Comparison of ENCODE assay signal across 8 mouse cellular contexts in the genomic region with DNA sequence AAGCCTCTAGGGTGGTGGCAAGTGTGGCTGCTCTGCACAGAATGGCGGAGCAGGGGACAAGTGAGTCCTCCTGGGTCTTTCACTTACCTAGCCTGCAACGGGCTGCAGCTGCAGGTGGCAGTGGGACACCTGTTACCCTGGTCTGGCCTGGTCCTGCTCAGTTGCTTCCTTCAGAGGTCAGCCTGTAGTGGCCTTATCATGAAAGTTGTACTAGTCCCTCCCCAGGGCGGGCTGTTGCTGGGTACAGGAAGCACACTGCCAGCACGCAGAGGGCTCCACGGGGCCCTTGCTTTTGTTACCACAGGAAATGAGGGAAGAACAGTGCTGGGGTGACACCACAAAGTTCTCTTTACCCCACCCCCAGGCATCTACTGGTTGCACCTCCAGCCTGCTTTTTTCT. TPM values are rescaled to one million over a fixed set of nuclear protein-coding genes. Genes with fewer than 3 reads are reported as not detected.
DNase-seq lines count a peak whose midpoint lies in the region; ATAC-seq and TF ChIP-seq lines count a peak whose summit lies in the region.

A gene (minus strand): TSS at position 279 of the 400 bp plus-strand sequence.

- H3K4me2 ChIP-seq in hindbrain, postnatal 0 days (ENCODE audit: low read depth, low read length), result no peak within 1 kb of the TSS
- no peak within 1 kb of the TSS for H3K4me2 ChIP-seq in hindbrain, embryonic 12.5 days (replicated peaks)
- H3K4me2 ChIP-seq in heart, embryonic 16.5 days (ENCODE audit: low read depth, low read length), result peak within 1 kb of the TSS; percentile 27
- no peak within 1 kb of the TSS; the same call in 1 of the 2 replicates for H3K4me2 ChIP-seq in stomach, postnatal 0 days (replicated peaks; ENCODE audit: low read depth)
- no peak within 1 kb of the TSS for H3K4me2 ChIP-seq in midbrain, embryonic 14.5 days (ENCODE audit: low read length)

- H3K4me1 ChIP-seq in hindbrain, postnatal 0 days (ENCODE audit: insufficient read depth, low read length), result no peaks in the 10 kb centered on the region
- H3K4me1 ChIP-seq in hindbrain, embryonic 12.5 days, result no peaks in the 10 kb centered on the region
- H3K4me1 ChIP-seq in bone marrow, adult 2 months (ENCODE audit: control insufficient read depth, insufficient read depth, low read length), result peaks cover 3% of the 10 kb centered on the region; the same call in 1 of the 2 replicates
- peaks cover 6% of the 10 kb centered on the region; the same call in 1 of the 2 replicates for H3K4me1 ChIP-seq in heart, embryonic 16.5 days (ENCODE audit: control insufficient read depth, insufficient read depth, low read length)
- no peaks in the 10 kb centered on the region for H3K4me1 ChIP-seq in stomach, postnatal 0 days (replicated peaks; ENCODE audit: control insufficient read depth, insufficient read depth)
- H3K4me1 ChIP-seq in midbrain, embryonic 14.5 days (ENCODE audit: control insufficient read depth, insufficient read depth, low read length), result no peaks in the 10 kb centered on the region

- no peaks in the 10 kb centered on the region for H3K27me3 ChIP-seq in hindbrain, postnatal 0 days (ENCODE audit: insufficient read depth, low read length)
- no peaks in the 10 kb centered on the region for H3K27me3 ChIP-seq in hindbrain, embryonic 12.5 days
- H3K27me3 ChIP-seq in heart, embryonic 16.5 days (ENCODE audit: control insufficient read depth, insufficient read depth, low read length), result no peaks in the 10 kb centered on the region
- H3K27me3 ChIP-seq in stomach, postnatal 0 days (ENCODE audit: control insufficient read depth, insufficient read depth, low read length), result no peaks in the 10 kb centered on the region
- no peaks in the 10 kb centered on the region for H3K27me3 ChIP-seq in midbrain, embryonic 14.5 days (ENCODE audit: control insufficient read depth, insufficient read depth, low read length)

- H3K9me3 ChIP-seq in hindbrain, postnatal 0 days (ENCODE audit: low read length), result no peaks in the 10 kb centered on the region
- H3K9me3 ChIP-seq in hindbrain, embryonic 12.5 days (replicated peaks), result no peaks in the 10 kb centered on the region
- H3K9me3 ChIP-seq in heart, embryonic 16.5 days (replicated peaks; ENCODE audit: control insufficient read depth, low read length), result no peaks in the 10 kb centered on the region
- no peaks in the 10 kb centered on the region for H3K9me3 ChIP-seq in stomach, postnatal 0 days (ENCODE audit: control insufficient read depth, low read length)
- H3K9me3 ChIP-seq in midbrain, embryonic 14.5 days (ENCODE audit: control insufficient read depth, low read length), result no peaks in the 10 kb centered on the region

- WGBS in hindbrain, postnatal 0 days, result 89% methylated on average over 5 of the region's 5 CpGs
- 83% methylated on average over 5 of the region's 5 CpGs for WGBS in hindbrain, embryonic 12.5 days
- WGBS in bone marrow, adult 2 months, result under 1% methylated on average over 5 of the region's 5 CpGs
- 58% methylated on average over 5 of the region's 5 CpGs for WGBS in heart, embryonic 16.5 days
- 59% methylated on average over 5 of the region's 5 CpGs for WGBS in stomach, postnatal 0 days
- 90% methylated on average over 5 of the region's 5 CpGs for WGBS in midbrain, embryonic 14.5 days

- peak within 1 kb of the TSS; percentile 15; the same call in 1 of the 2 replicates for H3K27ac ChIP-seq in hindbrain, postnatal 0 days
- H3K27ac ChIP-seq in hindbrain, embryonic 12.5 days, result no peak within 1 kb of the TSS
- peak within 1 kb of the TSS; percentile 94 for H3K27ac ChIP-seq in bone marrow, adult 2 months (ENCODE audit: control insufficient read depth, insufficient read depth, low read depth, low read length, poor library complexity)
- H3K27ac ChIP-seq in heart, embryonic 16.5 days (ENCODE audit: low read length), result peak within 1 kb of the TSS; percentile 65
- H3K27ac ChIP-seq in stomach, postnatal 0 days (replicated peaks), result peak within 1 kb of the TSS; percentile 65; the same call in 1 of the 2 replicates
- no peak within 1 kb of the TSS for H3K27ac ChIP-seq in midbrain, embryonic 14.5 days (replicated peaks; ENCODE audit: low read depth, low read length)

- peaks cover 47% of the 10 kb centered on the region for H3K36me3 ChIP-seq in hindbrain, postnatal 0 days (ENCODE audit: insufficient read depth, low read length)
- peaks cover 70% of the 10 kb centered on the region for H3K36me3 ChIP-seq in hindbrain, embryonic 12.5 days
- peaks cover 37% of the 10 kb centered on the region for H3K36me3 ChIP-seq in heart, embryonic 16.5 days (ENCODE audit: control insufficient read depth, insufficient read depth)
- H3K36me3 ChIP-seq in stomach, postnatal 0 days (ENCODE audit: control insufficient read depth, insufficient read depth, low read length), result peaks cover 16% of the 10 kb centered on the region
- peaks cover 66% of the 10 kb centered on the region for H3K36me3 ChIP-seq in midbrain, embryonic 14.5 days (ENCODE audit: control insufficient read depth, insufficient read depth, low read length)

- no peak within 1 kb of the TSS for H3K9ac ChIP-seq in hindbrain, postnatal 0 days (replicated peaks; ENCODE audit: low read length)
- H3K9ac ChIP-seq in hindbrain, embryonic 12.5 days, result no peak within 1 kb of the TSS
- H3K9ac ChIP-seq in heart, embryonic 16.5 days (ENCODE audit: low read length), result peak within 1 kb of the TSS; percentile 34; the same call in 1 of the 2 replicates
- no peak within 1 kb of the TSS for H3K9ac ChIP-seq in stomach, postnatal 0 days (ENCODE audit: low read length)
- H3K9ac ChIP-seq in midbrain, embryonic 14.5 days (replicated peaks; ENCODE audit: low read length), result no peak within 1 kb of the TSS

- no peak for TF ChIP-seq CTCF in hindbrain, postnatal 0 days (IDR thresholded peaks at IDR 0.05; ENCODE audit: low read depth)
- peak; percentile 13; the same call in 1 of the 2 replicates for TF ChIP-seq CTCF in bone marrow, adult 2 months (IDR thresholded peaks at IDR 0.05; ENCODE audit: control insufficient read depth, insufficient read depth, low read length)
- no peak for TF ChIP-seq CTCF in stomach, postnatal 0 days (IDR thresholded peaks at IDR 0.05; ENCODE audit: low read depth)

- H3K4me3 ChIP-seq in hindbrain, postnatal 0 days (ENCODE audit: low read length), result no peak within 1 kb of the TSS
- no peak within 1 kb of the TSS for H3K4me3 ChIP-seq in hindbrain, embryonic 12.5 days
- H3K4me3 ChIP-seq in bone marrow, adult 2 months (replicated peaks; ENCODE audit: control insufficient read depth, low read depth, low read length), result peak within 1 kb of the TSS; percentile 79
- H3K4me3 ChIP-seq in heart, embryonic 16.5 days (ENCODE audit: low read length), result peak within 1 kb of the TSS; percentile 37
- H3K4me3 ChIP-seq in stomach, postnatal 0 days (ENCODE audit: low read depth, low read length), result no peak within 1 kb of the TSS
- no peak within 1 kb of the TSS for H3K4me3 ChIP-seq in midbrain, embryonic 14.5 days (replicated peaks; ENCODE audit: low read depth, low read length)

- no peak for TF ChIP-seq EP300 in stomach, postnatal 0 days (optimal IDR thresholded peaks at IDR 0.05)

- no peak for ATAC-seq in hindbrain, postnatal 0 days
- no peak for ATAC-seq in hindbrain, embryonic 12.5 days (ENCODE audit: low FRiP score)
- peak; percentile 47 for ATAC-seq in heart, embryonic 16.5 days (replicated peaks; ENCODE audit: extremely low read depth, insufficient read depth, low FRiP score)
- peak; percentile 71 for ATAC-seq in stomach, postnatal 0 days (ENCODE audit: low FRiP score, low TSS enrichment)
- no peak for ATAC-seq in midbrain, embryonic 14.5 days (ENCODE audit: low FRiP score, low TSS enrichment)

- peak; percentile 78 for TF ChIP-seq POLR2A in bone marrow, adult 2 months (IDR thresholded peaks at IDR 0.05; ENCODE audit: borderline replicate concordance, control insufficient read depth, low read depth, low read length)

- no peak for DNase-seq in hindbrain, postnatal 0 days (ENCODE audit: low spot score)
- DNase-seq in lung, postnatal 10 days, result peak; percentile 65
- DNase-seq in stomach, postnatal 0 days (ENCODE audit: low spot score), result peak; percentile 67
- no peak for DNase-seq in cerebellum, adult 9-11 months
- no peak for DNase-seq in midbrain, embryonic 14.5 days

RNA-seq across cellular contexts. Expression of the gene that starts here (rescaled TPM):
- 4.0 and 7.5 TPM in 2 replicates for total RNA-seq in hindbrain, postnatal 0 days (2014; rRNA removed)
- polyA plus RNA-seq in hindbrain, postnatal 0 days (2015; fragmentation: Nextera tagmentation; extraction: Ambion mirVana), result 3.5 and 4.0 TPM in 2 replicates
- polyA plus RNA-seq in hindbrain, embryonic 12.5 days (2016; fragmentation: Nextera tagmentation; extraction: Ambion mirVana), result 6.3 and 6.5 TPM in 2 replicates
- polyA plus RNA-seq in bone marrow, adult 2 months (2011; ENCODE audit: insufficient read depth, insufficient read length, low replicate concordance, missing spikeins), result 149 and 202 TPM in 2 replicates
- 14.3 and 24.7 TPM in 2 replicates for polyA plus RNA-seq in heart, embryonic 16.5 days (2015; fragmentation: Nextera tagmentation; extraction: Ambion mirVana)
- polyA plus RNA-seq in stomach, postnatal 0 days (2015; fragmentation: Nextera tagmentation; extraction: Ambion mirVana), result 7.6 and 8.1 TPM in 2 replicates
- 1.7 and 3.0 TPM in 2 replicates for polyA plus RNA-seq in midbrain, embryonic 14.5 days (2014; fragmentation: Nextera tagmentation; extraction: Ambion mirVana)

Comparison
In these comparisons a context has a peak if more than half of its experiments do, and no peak if none do; other contexts are left out.
1. H3K27ac ChIP-seq: peak in hindbrain, postnatal 0 days (single experiment), bone marrow, adult 2 months (single experiment), heart, embryonic 16.5 days (single experiment) and stomach, postnatal 0 days (single experiment); none in hindbrain, embryonic 12.5 days (single experiment) and midbrain, embryonic 14.5 days (single experiment).
2. ATAC-seq: peak in heart, embryonic 16.5 days (single experiment) and stomach, postnatal 0 days (single experiment); none in hindbrain, postnatal 0 days (single experiment), hindbrain, embryonic 12.5 days (single experiment) and midbrain, embryonic 14.5 days (single experiment).
3. DNase-seq: peak in lung, postnatal 10 days (single experiment) and stomach, postnatal 0 days (single experiment); none in hindbrain, postnatal 0 days (single experiment), cerebellum, adult 9-11 months (single experiment) and midbrain, embryonic 14.5 days (single experiment).
4. H3K4me3 ChIP-seq: peak in bone marrow, adult 2 months (single experiment) and heart, embryonic 16.5 days (single experiment); none in hindbrain, postnatal 0 days (single experiment), hindbrain, embryonic 12.5 days (single experiment), stomach, postnatal 0 days (single experiment) and midbrain, embryonic 14.5 days (single experiment).